Mouse (Mus musculus) CH12.LX (cell line): ENCODE data around the gene Camkk1.

ENCODE experiments used
- BHLHE40 ChIP-seq: IDR thresholded peaks from 2 replicates; pipeline ENCODE4 v1.6.1; 2011; ENCODE audit warnings: mild to moderate bottlenecking, low read depth, low read length, improper control_type of control experiment
- CHD2 ChIP-seq: IDR thresholded peaks from 2 replicates; pipeline ENCODE4 v1.6.1; 2011; ENCODE audit warnings: low read length, improper control_type of control experiment
- CTCF ChIP-seq, 2 experiments: IDR thresholded peaks in 1 of 2; conservative IDR thresholded peaks in 1 of 2; 2 replicates each; pipeline ENCODE4 v1.5.1; 2011 to 2012; ENCODE audit warnings: low read depth in 2 of 2, low read length in 2 of 2, improper control_type of control experiment in 1 of 2, inconsistent platforms in 1 of 2, mild to moderate bottlenecking in 1 of 2, moderate library complexity in 1 of 2
- E2F4 ChIP-seq: IDR thresholded peaks from 2 replicates; pipeline ENCODE4 v1.6.1; 2011; ENCODE audit warnings: low read depth, low read length, improper control_type of control experiment; ENCODE audit not compliant: insufficient replicate concordance
- EP300 ChIP-seq: IDR thresholded peaks from 2 replicates; pipeline ENCODE4 v1.6.1; 2011; ENCODE audit warnings: low read length, improper control_type of control experiment
- MEF2A ChIP-seq: IDR thresholded peaks from 2 replicates; pipeline ENCODE4 v1.6.1; 2014; ENCODE audit warnings: low read depth, mild to moderate bottlenecking, inconsistent platforms, low read length, improper control_type of control experiment, borderline replicate concordance
- MXI1 ChIP-seq: IDR thresholded peaks from 2 replicates; pipeline ENCODE4 v1.6.1; 2011; ENCODE audit warnings: mild to moderate bottlenecking, low read depth, low read length, improper control_type of control experiment
- POLR2AphosphoS2 ChIP-seq: IDR thresholded peaks from 2 replicates; pipeline ENCODE4 v1.6.1; 2011; ENCODE audit warnings: low read depth, low read length, improper control_type of control experiment
- SIN3A ChIP-seq: IDR thresholded peaks from 2 replicates; pipeline ENCODE4 v1.6.1; 2012; ENCODE audit warnings: low read length, improper control_type of control experiment, inconsistent platforms
- UBTF ChIP-seq: IDR thresholded peaks from 2 replicates; pipeline ENCODE4 v1.6.1; 2012; ENCODE audit warnings: low read depth, mild to moderate bottlenecking, inconsistent platforms, low read length, improper control_type of control experiment, moderate library complexity
- ZNF384 ChIP-seq: IDR thresholded peaks from 2 replicates; pipeline ENCODE4 v1.6.1; 2012; ENCODE audit warnings: low read depth, low read length, improper control_type of control experiment, inconsistent platforms

GRCm38 (mm10) chr11:73090283-73090682 is 71.5 kb downstream of the Camkk1 start, which contains the start of gene Itgae:
- TF ChIP-seq CTCF (conservative IDR thresholded peaks at IDR 0.05 in 1 of 2, IDR thresholded peaks at IDR 0.05 in 1 of 2; ENCODE audit: low read depth in 2 of 2, low read length in 2 of 2) (no peak), POLR2AphosphoS2 (no peak), ZNF384 (no peak), BHLHE40 (no peak), UBTF (no peak), EP300 (no peak), MEF2A (no peak), CHD2 (no peak), MXI1 (no peak), E2F4 (no peak), SIN3A (no peak)
